Mouse (Mus musculus): ENCODE measurements around the gene Mettl24. TPM values are rescaled to one million over a fixed set of nuclear protein-coding genes. Genes with fewer than 3 reads are reported as not detected.
A peak's percentile ranks its signal among the peaks of the same experiment; 100 is the strongest.

The Mettl24 gene
- polyA plus RNA-seq (2015; fragmentation: Nextera tagmentation; extraction: Ambion mirVana), result 3.0 and 3.2 TPM in 2 replicates

- Histone ChIP-seq H3K4me1 (ENCODE audit: control insufficient read depth, insufficient read depth, low read length) (no peaks in the 10 kb centered on the region), H3K9ac (ENCODE audit: low read depth, low read length) (peak within 1 kb of the TSS; percentile 92), H3K36me3 (ENCODE audit: control insufficient read depth, insufficient read depth, low read length) (no peaks in the 10 kb centered on the region), H3K27me3 (replicated peaks; ENCODE audit: control insufficient read depth, insufficient read depth, low read length) (no peaks in the 10 kb centered on the region), H3K4me3 (ENCODE audit: low read length) (peak within 1 kb of the TSS; percentile 71), H3K9me3 (ENCODE audit: control insufficient read depth, low read length) (no peaks in the 10 kb centered on the region), H3K4me2 (ENCODE audit: low read depth, low read length) (peak within 1 kb of the TSS; percentile 99), H3K27ac (ENCODE audit: low read length) (peak within 1 kb of the TSS; percentile 69)
- WGBS, result 0% methylated on average over 49 of the region's 50 CpGs
- ATAC-seq, result peak; percentile 97
Observed at GRCm38 (mm10) chr10:40683092-40683867, at the start of gene Mettl24. Gene Mettl24 (plus strand): TSS chr10:40683282.

DNA sequence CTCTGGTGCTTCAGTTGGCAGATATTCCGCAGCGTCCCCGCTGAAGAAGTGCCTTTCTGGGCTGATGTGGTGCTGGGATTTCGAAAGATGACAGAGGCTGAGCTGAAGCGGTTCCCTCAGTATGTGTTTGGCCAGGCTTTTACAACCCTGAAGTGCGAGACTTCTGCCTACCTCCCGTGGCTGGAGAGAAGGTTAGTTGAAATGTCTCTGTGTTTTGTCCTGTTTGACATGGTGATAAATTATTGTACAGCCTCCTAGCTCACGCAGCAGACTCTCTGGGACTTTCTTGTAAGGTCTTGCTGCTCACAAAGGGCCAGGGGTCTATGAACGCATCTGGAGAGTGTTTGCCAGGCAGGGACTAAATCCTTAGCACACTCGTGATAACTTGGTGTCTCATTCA lies 45.8 kb upstream of the Mettl24 start:
- no peak overlapping the region for H3K4me3 ChIP-seq (ENCODE audit: low read length)
- no peaks in the 10 kb centered on the region for H3K9me3 ChIP-seq (ENCODE audit: control insufficient read depth, low read length)
- H3K27ac ChIP-seq (ENCODE audit: low read length), result no peak overlapping the region
- H3K9ac ChIP-seq (ENCODE audit: low read depth, low read length), result no peak overlapping the region
- ATAC-seq, result no peak
- no peaks in the 10 kb centered on the region for H3K27me3 ChIP-seq (replicated peaks; ENCODE audit: control insufficient read depth, insufficient read depth, low read length)
- H3K4me2 ChIP-seq (ENCODE audit: low read depth, low read length), result no peak overlapping the region
- 31% methylated on average over 10 of the region's 10 CpGs for WGBS
- H3K4me1 ChIP-seq (ENCODE audit: control insufficient read depth, insufficient read depth, low read length), result peaks cover 5% of the 10 kb centered on the region; the same call in 1 of the 2 replicates
- H3K36me3 ChIP-seq (ENCODE audit: control insufficient read depth, insufficient read depth, low read length), result no peaks in the 10 kb centered on the region

GRCm38 (mm10) chr10:40638276-40638675 lies 44.8 kb upstream of the Mettl24 start:
- peaks cover 5% of the 10 kb centered on the region; the same call in 1 of the 2 replicates for H3K4me1 ChIP-seq (ENCODE audit: control insufficient read depth, insufficient read depth, low read length)
- no peak overlapping the region for H3K4me3 ChIP-seq (ENCODE audit: low read length)
- no peaks in the 10 kb centered on the region for H3K36me3 ChIP-seq (ENCODE audit: control insufficient read depth, insufficient read depth, low read length)
- H3K4me2 ChIP-seq (ENCODE audit: low read depth, low read length), result no peak overlapping the region
- no peaks in the 10 kb centered on the region for H3K27me3 ChIP-seq (replicated peaks; ENCODE audit: control insufficient read depth, insufficient read depth, low read length)
- no peak overlapping the region for H3K9ac ChIP-seq (ENCODE audit: low read depth, low read length)
- no peaks in the 10 kb centered on the region for H3K9me3 ChIP-seq (ENCODE audit: control insufficient read depth, low read length)
- H3K27ac ChIP-seq (ENCODE audit: low read length), result no peak overlapping the region
- 61% methylated on average over 7 of the region's 7 CpGs for WGBS
- ATAC-seq, result no peak

DNA sequence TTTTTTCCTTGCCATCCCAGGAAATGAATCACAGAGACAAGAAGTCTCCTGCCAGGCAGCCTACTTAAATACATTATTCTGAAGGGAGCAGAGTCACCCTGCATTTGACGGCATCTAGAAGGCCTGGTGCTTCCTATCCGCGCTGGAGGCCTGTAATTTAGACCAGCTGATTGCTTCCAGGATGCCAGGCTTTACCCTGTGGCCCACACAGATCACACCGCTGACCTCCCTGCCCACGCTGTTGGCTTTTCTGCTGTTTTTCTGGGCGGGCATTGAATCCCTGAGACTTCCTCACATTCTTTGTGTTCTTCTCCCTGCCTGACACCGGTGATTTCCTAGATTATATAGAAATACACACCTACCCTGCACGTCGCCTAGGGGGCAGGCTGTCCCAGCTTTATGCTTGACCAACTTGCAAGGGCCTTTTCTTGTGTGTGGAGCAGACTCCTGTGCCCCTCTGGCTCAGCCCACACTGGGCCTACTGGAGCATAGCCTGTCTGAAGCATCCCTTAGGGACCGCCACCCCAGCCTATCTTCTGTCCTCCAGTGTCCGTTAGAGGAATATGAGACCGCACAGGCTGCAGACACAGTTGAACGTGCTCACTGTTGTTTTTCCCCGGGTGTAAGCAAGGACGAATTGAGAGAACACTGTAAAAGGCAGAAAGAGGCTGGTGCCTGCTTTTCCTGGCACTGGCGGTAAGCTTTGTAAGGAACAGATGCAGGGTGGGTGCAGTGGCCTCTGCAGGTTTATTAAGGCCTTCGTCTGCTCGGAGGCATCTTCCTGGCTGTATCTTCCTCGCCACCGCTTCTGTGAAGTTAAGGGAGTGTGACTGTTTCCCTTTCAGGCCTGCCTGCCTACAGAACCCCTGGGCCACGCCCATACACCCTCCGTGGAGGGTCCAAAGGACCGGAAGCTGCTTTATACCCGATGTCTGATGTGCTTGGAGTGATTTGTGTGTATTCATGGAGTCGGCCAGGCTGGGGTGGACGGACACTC lies 44.0 kb upstream of the Mettl24 start:
- no peak overlapping the region for H3K4me3 ChIP-seq (ENCODE audit: low read length)
- no peaks in the 10 kb centered on the region for H3K9me3 ChIP-seq (ENCODE audit: control insufficient read depth, low read length)
- H3K27me3 ChIP-seq (replicated peaks; ENCODE audit: control insufficient read depth, insufficient read depth, low read length), result no peaks in the 10 kb centered on the region
- WGBS, result 60% methylated on average over 26 of the region's 26 CpGs
- no peak overlapping the region for H3K9ac ChIP-seq (ENCODE audit: low read depth, low read length)
- H3K27ac ChIP-seq (ENCODE audit: low read length), result no peak overlapping the region
- ATAC-seq, result no peak
- no peak overlapping the region for H3K4me2 ChIP-seq (ENCODE audit: low read depth, low read length)
- H3K4me1 ChIP-seq (ENCODE audit: control insufficient read depth, insufficient read depth, low read length), result peaks cover 5% of the 10 kb centered on the region; the same call in 1 of the 2 replicates
- H3K36me3 ChIP-seq (ENCODE audit: control insufficient read depth, insufficient read depth, low read length), result no peaks in the 10 kb centered on the region

GRCm38 (mm10) chr10:40640406-40640805 lies 42.7 kb upstream of the Mettl24 start:
- no peaks in the 10 kb centered on the region for H3K27me3 ChIP-seq (replicated peaks; ENCODE audit: control insufficient read depth, insufficient read depth, low read length)
- no peaks in the 10 kb centered on the region for H3K9me3 ChIP-seq (ENCODE audit: control insufficient read depth, low read length)
- no peak overlapping the region for H3K27ac ChIP-seq (ENCODE audit: low read length)
- H3K36me3 ChIP-seq (ENCODE audit: control insufficient read depth, insufficient read depth, low read length), result no peaks in the 10 kb centered on the region
- H3K4me3 ChIP-seq (ENCODE audit: low read length), result no peak overlapping the region
- peaks cover 8% of the 10 kb centered on the region; the same call in 1 of the 2 replicates for H3K4me1 ChIP-seq (ENCODE audit: control insufficient read depth, insufficient read depth, low read length)
- H3K9ac ChIP-seq (ENCODE audit: low read depth, low read length), result no peak overlapping the region
- ATAC-seq, result no peak
- no peak overlapping the region for H3K4me2 ChIP-seq (ENCODE audit: low read depth, low read length)
- 80% methylated on average over 4 of the region's 4 CpGs for WGBS

GRCm38 (mm10) chr10:40641901-40642300 lies 41.2 kb upstream of the Mettl24 start:
- 87% methylated on average over 7 of the region's 7 CpGs for WGBS
- H3K36me3 ChIP-seq (ENCODE audit: control insufficient read depth, insufficient read depth, low read length), result no peaks in the 10 kb centered on the region

GRCm38 (mm10) chr10:40643126-40643525 lies 40.0 kb upstream of the Mettl24 start:
- H3K9me3 ChIP-seq (ENCODE audit: control insufficient read depth, low read length), result no peaks in the 10 kb centered on the region
- H3K4me1 ChIP-seq (ENCODE audit: control insufficient read depth, insufficient read depth, low read length), result peaks cover 5% of the 10 kb centered on the region; the same call in 1 of the 2 replicates
- H3K4me3 ChIP-seq (ENCODE audit: low read length), result no peak overlapping the region
- WGBS, result 82% methylated on average over 5 of the region's 5 CpGs
- no peaks in the 10 kb centered on the region for H3K36me3 ChIP-seq (ENCODE audit: control insufficient read depth, insufficient read depth, low read length)
- no peaks in the 10 kb centered on the region for H3K27me3 ChIP-seq (replicated peaks; ENCODE audit: control insufficient read depth, insufficient read depth, low read length)
- H3K27ac ChIP-seq (ENCODE audit: low read length), result no peak overlapping the region
- no peak overlapping the region for H3K9ac ChIP-seq (ENCODE audit: low read depth, low read length)
- ATAC-seq, result no peak
- H3K4me2 ChIP-seq (ENCODE audit: low read depth, low read length), result no peak overlapping the region

More at GRCm38 (mm10) chr10:40641901-40642300, 41.2 kb upstream of the Mettl24 start:
- no peak overlapping the region for H3K27ac ChIP-seq (ENCODE audit: low read length)
- H3K4me3 ChIP-seq (ENCODE audit: low read length), result no peak overlapping the region
- H3K9ac ChIP-seq (ENCODE audit: low read depth, low read length), result no peak overlapping the region
- H3K4me1 ChIP-seq (ENCODE audit: control insufficient read depth, insufficient read depth, low read length), result peaks cover 8% of the 10 kb centered on the region; the same call in 1 of the 2 replicates
- no peaks in the 10 kb centered on the region for H3K27me3 ChIP-seq (replicated peaks; ENCODE audit: control insufficient read depth, insufficient read depth, low read length)
- no peak for ATAC-seq
- no peak overlapping the region for H3K4me2 ChIP-seq (ENCODE audit: low read depth, low read length)
- H3K9me3 ChIP-seq (ENCODE audit: control insufficient read depth, low read length), result no peaks in the 10 kb centered on the region

DNA sequence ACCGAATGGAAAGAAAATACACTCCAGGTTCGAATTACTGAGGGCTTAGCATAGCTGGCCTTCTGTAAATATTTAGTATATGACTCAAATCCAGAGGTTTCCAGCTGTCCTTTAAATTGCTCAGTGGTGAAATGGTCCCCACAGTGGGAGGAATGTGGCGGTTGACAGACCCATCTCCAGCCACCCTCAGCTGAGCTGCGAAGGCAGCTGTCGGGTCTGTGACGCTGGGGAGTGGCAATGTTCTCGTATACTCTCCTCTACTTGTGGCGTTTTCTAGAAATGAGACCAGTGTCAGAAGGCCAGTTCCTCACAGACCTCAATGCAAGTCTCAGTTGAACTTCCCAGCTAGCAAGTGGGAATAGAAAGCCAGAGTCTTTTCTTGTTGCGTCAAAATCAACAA lies 38.6 kb upstream of the Mettl24 start:
- H3K27ac ChIP-seq (ENCODE audit: low read length), result no peak overlapping the region
- no peaks in the 10 kb centered on the region for H3K9me3 ChIP-seq (ENCODE audit: control insufficient read depth, low read length)
- H3K36me3 ChIP-seq (ENCODE audit: control insufficient read depth, insufficient read depth, low read length), result no peaks in the 10 kb centered on the region
- H3K27me3 ChIP-seq (replicated peaks; ENCODE audit: control insufficient read depth, insufficient read depth, low read length), result no peaks in the 10 kb centered on the region
- ATAC-seq, result no peak
- H3K9ac ChIP-seq (ENCODE audit: low read depth, low read length), result no peak overlapping the region
- no peak overlapping the region for H3K4me3 ChIP-seq (ENCODE audit: low read length)
- H3K4me1 ChIP-seq (ENCODE audit: control insufficient read depth, insufficient read depth, low read length), result 0 out of 2 replicates have a peak, but pooled peaks cover 3% of the 10 kb centered on the region
- no peak overlapping the region for H3K4me2 ChIP-seq (ENCODE audit: low read depth, low read length)
- WGBS, result 50% methylated on average over 9 of the region's 9 CpGs

DNA sequence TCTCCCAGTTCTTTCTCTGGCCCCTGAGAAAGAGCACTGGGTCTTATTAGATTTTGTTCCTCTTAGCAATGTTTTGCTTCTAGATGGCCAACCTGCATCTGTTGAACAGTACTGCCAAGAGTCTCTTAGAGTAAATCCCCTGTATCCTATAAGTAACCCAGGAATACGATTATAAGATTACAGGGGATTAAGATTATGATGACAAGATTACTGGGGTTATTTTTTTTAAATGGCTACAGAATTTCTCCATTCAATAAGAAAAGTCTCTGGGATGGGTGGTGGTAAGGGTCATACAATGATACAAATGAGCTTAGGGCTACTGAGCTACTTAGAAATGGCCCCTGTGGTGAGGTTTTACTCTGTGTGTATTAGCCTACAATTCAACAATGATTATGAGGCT lies 37.7 kb upstream of the Mettl24 start:
- ATAC-seq, result no peak
- Histone ChIP-seq H3K4me2 (ENCODE audit: low read depth, low read length) (no peak overlapping the region), H3K27me3 (replicated peaks; ENCODE audit: control insufficient read depth, insufficient read depth, low read length) (no peaks in the 10 kb centered on the region), H3K9me3 (ENCODE audit: control insufficient read depth, low read length) (no peaks in the 10 kb centered on the region), H3K4me3 (ENCODE audit: low read length) (no peak overlapping the region), H3K4me1 (ENCODE audit: control insufficient read depth, insufficient read depth, low read length) (0 out of 2 replicates have a peak, but pooled peaks cover 3% of the 10 kb centered on the region), H3K27ac (ENCODE audit: low read length) (no peak overlapping the region), H3K36me3 (ENCODE audit: control insufficient read depth, insufficient read depth, low read length) (no peaks in the 10 kb centered on the region), H3K9ac (ENCODE audit: low read depth, low read length) (no peak overlapping the region)
- 75% methylated on average over 1 of the region's 1 CpGs for WGBS
